Mouse (Mus musculus) heart, adult 11 months (tissue): ENCODE measurements around the gene A030005L19Rik.
"Not testable (repeated sequence)": the region's sequence is repeated elsewhere in the genome, so short reads cannot be mapped to it uniquely, and the experiment has no call there.

ENCODE experiments used
- DNase-seq: peaks from one replicate; pipeline ENCODE4 v3.0.0; 2022

The A030005L19Rik gene

DNA sequence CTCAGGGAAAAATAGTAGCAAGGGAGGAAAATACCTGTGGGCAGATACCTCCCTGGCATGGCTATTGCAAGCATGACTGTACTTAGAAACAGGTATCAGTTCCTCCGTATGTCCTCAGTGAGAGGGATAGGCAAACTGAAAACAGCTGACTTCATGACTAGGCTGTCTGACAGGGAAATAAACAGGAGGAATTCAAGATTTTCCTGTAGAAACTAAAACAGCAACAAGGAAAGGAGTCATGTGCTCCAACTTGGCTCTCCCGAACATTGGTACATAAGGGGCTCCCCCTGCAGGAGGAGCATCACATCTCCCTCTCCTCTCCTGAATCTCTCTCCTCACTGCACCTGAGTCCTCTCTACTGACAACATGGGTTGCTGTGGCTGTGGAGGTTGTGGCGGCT is at the start of gene A030005L19Rik:
Gene A030005L19Rik (plus strand): TSS at position 301 of the 400 bp plus-strand sequence.
- no peak for DNase-seq

DNA sequence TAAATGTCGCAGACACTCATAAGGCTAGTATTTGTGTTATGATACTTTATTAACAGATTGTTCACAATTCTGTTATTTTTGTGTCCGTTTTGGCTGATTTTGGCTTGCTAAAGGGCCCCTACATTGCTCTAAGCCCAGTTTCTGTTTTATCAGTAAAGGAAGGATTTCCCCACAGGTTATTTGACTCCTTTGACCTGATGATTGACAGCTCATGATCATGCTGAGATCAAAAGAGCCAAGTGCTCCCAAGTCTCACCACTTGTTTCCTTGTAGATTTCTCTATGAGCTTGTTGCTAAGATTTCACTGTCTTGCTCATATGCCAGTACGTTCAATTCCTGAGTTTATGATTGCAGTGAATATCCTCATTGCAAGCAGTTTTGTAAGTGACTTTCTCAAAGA is 42.9 kb upstream of the A030005L19Rik start:
- DNase-seq, result no peak

DNA sequence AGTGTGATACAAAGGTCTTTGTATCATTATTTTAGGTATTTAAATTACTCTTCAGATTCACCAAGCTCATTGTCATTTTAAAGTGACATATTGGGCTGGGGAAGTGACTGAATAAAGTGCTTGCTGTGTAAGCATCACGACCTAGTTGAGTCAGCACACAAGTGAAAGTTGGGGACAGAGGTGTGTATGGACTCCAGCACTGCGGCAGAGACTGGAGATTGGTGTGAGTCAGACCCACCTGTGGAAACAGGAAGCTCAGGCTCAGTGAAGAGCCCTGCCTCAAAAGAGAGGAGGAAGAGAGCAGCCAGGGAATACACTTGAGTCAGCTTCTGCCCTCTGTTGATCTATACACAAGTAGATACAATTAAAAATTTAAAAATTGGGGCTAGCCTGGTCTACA is 34.0 kb upstream of the A030005L19Rik start:
- DNase-seq, result no peak

DNA sequence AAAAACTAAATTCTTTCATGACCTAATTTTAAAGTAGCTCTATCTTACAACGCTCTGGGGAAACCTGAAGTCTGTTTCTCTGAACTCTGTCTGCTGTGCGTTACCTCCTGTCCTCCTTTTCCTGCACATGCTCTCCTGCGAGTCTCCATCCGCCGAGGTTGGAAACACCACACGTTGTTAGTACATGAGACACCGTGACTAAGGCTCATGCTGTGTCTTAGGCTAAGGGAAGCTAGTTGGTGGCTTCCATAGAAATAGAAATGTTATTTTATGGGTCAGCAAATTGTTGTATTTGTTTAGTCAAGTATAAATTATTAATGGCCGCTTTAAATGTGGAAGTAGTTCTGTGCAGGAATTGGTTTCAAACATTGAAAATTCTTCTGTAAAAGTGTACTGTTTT is 32.9 kb upstream of the A030005L19Rik start:
- DNase-seq, result no peak

DNA sequence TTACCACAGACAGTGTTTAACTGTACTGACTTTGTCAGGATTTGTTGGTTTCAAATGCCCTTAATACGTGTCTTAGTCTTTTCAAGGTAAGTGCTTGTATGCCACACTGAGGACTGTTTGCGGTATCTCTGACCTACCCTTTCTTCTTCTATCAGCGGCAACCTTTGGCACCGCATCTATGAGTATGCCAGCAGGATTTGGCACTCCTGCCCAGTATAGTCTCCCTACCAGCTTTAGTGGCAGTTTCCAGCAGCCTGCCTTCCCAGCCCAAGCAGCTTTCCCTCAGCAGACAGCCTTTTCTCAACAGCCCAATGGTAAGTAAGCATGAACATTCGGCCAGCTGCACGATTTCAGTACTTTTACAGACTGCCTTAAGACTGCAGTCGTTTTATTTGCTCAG is 19.9 kb upstream of the A030005L19Rik start:
- no peak for DNase-seq

DNA sequence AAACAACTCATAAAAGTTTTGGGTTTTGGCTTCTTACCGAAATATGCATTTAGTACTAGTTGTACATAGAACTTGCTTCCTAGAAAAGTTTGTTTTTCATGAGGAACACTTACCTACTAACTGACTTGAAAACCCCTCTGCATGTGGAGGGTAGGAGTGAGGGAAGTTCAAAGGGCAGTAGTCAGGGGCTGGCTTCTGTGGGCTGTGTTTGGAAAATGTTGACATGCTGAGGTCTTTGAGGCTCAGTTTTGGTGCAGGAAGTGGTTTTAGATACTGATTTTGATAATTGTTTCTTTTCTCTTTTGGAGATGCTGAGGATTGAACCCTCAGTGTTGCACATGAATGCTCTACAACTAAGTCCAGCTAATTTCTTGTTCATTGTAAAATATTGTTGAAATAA is 12.6 kb upstream of the A030005L19Rik start:
- no peak for DNase-seq

DNA sequence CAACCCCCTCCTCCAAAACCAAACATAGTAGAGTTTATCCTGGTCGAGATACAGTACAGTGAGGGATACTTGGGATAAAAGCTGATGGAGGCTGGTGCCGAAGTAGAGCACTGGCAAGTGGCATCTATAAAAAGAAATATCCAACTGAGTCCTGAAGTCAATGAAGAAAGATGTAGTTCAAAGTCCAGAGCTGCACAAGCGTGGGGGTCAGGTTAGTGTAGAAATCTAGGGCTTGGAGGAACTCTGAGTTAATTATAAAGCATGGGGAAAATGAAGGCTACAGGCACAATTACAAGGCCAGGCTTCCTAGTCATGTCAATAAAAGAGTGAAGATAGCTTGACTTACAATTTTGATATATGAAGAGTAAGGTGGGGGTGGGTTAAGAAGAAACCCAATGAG is 11.9 kb upstream of the A030005L19Rik start:
- no peak for DNase-seq

DNA sequence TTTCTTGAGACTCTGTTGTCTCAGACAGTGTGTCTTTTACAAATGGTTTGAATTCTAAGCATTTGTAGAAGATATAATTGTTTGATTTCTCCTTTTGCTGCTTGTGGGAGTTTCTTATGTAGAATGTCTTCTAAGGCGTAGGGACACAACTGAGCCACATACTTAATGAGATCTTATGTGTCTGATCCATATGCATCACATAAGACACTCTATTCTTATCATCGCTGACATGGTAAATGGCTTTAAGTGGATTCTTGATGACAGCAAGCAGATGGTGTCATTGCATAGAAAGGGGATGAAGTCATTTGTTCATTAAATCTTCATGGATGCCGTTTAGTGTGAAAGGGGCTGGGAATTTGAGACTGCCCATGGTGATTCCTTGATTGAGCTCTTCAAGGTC is 7.2 kb upstream of the A030005L19Rik start:
- no peak for DNase-seq

DNA sequence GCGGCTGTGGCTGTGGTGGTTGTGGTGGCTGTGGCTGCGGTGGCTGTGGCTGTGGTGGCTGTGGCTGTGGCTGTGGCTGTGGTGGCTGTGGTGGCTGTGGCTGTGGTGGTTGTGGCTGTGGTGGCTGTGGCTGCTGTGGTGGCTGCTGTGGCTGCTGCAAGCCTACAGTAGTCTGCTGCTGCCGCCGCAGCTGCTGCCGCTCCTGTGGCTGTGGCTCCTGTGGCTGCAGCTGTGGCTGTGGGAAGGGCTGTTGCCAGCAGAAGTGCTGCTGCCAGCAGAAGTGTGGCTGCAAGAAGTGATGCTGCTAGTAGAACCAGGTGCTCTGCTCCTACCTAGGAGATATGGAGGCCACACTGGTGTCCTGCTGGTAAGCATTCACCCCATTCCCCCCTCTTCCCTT is 309 bp downstream of the A030005L19Rik start:
- DNase-seq, result not testable (repeated sequence)

DNA sequence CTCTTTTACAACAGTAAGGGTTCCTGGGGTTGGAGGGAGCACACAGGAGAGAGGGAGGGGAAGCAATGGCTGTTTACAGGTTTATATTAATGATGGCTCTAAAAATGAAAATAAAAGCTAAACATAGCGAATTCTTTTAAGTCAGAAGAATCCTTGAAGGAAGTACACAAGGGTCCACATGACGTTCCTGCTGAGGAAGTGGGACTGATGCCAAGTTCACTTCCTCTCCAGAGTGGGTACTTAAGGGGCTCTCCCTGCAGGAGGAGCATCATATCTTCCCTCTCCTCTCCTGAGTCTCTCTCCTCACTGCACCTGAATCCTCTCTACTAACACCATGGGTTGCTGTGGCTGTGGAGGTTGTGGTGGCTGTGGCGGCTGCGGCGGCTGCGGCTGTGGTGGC is 11.5 kb downstream of the A030005L19Rik start, which contains the start of gene A030014E15Rik:
Gene A030014E15Rik (plus strand): TSS at position 268 of the 400 bp plus-strand sequence.
- peak; percentile 90 for DNase-seq

DNA sequence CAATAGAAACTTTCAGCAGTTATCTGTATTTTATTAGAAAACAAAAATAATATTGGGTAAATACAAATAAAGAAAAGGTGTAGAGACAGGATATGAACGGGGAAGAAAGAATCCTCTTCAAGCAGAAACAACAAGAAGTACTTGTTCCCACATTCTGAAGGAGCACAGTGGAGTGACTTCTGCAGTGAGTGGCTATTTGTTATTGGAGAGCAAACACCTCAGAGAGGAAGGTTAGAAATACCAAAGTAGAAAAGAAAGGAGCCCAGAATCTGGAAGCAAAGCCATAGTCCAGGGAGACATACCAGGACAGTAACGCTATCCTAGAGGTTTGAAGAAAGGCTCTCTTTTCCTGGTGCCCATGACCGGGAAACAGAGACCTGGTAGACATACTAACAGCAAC is 17.4 kb downstream of the A030005L19Rik start:
- not testable (repeated sequence) for DNase-seq

DNA sequence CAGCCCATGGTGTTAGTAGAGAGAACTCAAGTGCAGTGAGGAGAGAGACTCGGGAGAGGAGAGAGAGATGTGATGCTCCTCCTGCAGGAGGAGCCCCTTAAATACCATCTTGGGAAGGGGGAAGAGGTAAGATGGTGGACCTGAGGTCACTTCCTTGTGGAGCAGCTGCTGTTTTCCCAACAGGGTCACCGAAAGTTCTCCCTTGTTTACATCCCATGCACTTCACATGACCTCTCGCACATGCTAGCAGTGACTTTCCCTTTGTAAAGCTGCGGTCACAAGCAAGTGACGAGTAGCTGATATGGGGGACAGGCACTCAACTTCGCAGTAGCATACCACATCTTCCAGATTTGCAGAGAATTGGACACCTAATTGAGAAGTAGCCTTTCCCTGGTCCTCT is 18.2 kb downstream of the A030005L19Rik start, which contains the start of gene Gm6217:
Gene Gm6217 (minus strand): TSS at position 74 of the 400 bp plus-strand sequence.
- not testable (repeated sequence) for DNase-seq

DNA sequence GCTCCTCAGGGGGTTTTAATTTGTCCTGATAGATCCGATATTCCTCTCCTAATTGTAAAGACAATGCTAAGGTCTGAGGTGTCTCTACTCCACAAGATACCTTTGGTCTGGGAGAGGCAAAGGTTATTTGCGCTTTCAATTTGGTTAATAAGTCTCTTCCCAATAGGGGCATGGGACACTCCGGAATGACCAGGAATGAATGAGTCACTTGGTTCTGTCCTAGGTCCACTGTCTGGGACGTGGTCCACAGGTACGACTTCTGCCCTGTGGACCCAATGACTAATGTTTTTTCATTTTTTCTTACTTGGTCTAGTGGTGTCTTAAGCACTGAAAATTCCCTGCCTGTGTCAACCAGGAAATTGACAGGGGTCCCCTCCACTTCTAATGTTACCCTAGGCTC is 25.5 kb downstream of the A030005L19Rik start:
- DNase-seq, result peak; percentile 67

DNA sequence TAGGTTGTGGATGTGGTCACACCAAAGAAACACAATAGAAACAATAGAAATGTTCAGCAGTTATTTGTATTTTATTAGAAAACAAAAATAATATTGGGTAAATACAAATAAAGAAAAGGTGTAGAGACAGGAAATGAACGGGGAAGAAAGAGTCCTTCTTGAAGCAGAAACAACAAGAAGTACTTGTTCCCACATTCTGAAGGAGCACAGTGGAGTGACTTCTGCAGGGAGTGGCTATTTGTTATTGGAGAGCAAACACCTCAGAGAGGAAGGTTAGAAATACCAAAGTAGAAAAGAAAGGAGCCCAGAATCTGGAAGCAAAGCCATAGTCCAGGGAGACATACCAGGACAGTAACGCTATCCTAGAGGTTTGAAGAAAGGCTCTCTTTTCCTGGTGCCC is 29.4 kb downstream of the A030005L19Rik start:
- not testable (repeated sequence) for DNase-seq

DNA sequence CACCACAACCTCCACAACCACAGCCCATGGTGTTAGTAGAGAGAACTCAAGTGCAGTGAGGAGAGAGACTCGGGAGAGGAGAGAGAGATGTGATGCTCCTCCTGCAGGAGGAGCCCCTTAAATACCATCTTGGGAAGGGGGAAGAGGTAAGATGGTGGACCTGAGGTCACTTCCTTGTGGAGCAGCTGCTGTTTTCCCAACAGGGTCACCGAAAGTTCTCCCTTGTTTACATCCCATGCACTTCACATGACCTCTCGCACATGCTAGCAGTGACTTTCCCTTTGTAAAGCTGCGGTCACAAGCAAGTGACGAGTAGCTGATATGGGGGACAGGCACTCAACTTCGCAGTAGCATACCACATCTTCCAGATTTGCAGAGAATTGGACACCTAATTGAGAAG is 30.2 kb downstream of the A030005L19Rik start, which contains the start of gene A030003K21Rik:
Gene A030003K21Rik (minus strand): TSS at position 94 of the 400 bp plus-strand sequence.
- DNase-seq, result not testable (repeated sequence)

DNA sequence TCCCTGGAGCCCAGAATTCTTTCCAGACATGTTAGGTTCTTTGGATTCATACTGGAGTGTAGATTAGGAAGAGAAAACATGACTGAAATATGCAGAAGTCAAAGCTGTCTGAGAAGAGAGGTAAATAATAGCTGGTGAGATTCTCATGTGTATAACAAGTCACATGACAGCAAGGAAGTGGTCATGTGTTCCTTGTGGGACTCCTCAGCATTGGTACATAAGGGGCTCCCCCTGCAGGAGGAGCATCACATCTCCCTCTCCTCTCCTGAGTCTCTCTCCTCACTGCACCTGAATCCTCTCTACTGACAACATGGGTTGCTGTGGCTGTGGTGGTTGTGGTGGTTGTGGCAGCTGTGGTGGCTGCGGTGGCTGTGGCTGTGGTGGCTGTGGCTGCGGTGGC is 32.9 kb downstream of the A030005L19Rik start:
- DNase-seq, result not testable (repeated sequence)

DNA sequence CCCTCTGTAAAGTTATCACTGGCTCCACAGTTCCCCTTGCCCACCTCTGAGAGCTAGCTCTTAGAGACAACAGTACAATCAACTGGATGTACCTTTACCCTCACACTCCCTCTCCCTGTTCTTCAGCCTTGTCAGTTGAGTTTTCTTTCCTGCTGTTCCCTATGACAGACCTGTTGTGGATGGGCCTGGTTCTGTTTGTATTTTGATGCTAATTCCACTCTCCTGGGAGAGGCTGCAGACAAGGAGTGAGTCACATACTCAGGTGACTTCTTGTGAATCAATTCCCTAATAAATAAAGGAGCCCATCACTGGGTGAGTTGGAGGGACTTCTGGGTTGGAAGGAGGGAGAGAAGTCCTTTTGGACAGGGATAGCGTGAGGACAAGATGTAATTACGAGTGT is 35.5 kb downstream of the A030005L19Rik start:
- no peak for DNase-seq

DNA sequence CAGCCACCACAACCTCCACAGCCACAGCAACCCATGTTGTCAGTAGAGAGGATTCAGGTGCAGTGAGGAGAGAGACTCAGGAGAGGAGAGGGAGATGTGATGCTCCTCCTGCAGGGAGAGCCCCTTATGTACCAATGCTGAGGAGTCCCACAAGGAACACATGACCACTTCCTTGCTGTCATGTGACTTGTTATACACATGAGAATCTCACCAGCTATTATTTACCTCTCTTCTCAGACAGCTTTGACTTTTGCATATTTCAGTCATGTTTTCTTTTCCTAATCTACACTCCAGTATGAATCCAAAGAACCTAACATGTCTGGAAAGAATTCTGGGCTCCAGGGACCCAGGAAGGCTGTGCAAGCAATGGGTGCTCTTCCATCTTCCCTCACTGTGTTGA is 42.8 kb downstream of the A030005L19Rik start, which contains the start of gene Gm7544:
Gene Gm7544 (minus strand): TSS at position 101 of the 400 bp plus-strand sequence.
- not testable (repeated sequence) for DNase-seq

DNA sequence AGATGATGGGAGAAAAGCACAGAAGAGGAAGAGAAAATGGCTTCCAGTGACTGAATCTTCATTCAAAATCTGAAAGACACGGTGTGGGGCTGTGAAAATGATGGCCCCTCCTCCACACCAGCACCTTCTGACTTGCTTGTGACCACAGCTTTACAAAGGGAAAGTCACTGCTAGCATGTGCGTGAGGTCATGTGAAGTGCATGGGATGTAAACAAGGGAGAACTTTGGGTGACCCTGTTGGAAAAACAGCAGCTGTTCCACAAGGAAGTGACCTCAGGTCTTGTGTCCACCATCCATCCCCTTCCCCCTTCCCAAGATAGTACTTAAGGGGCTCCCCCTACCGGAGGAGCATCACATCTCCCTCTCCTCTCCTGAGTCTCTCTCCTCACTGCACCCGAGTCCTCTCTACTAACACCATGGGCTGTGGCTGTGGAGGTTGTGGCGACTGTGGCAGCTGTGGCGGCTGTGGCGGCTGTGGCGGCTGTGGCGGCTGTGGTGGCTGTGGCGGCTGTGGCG is 46.8 kb downstream of the A030005L19Rik start, which contains the start of gene Gm47955:
Gene Gm47955 (plus strand): TSS at position 417 of the 516 bp plus-strand sequence.
- DNase-seq, result no peak
